Mouse (Mus musculus) left cerebral cortex, postnatal 10 days (tissue): ENCODE data around the gene Ppme1. TPM values are rescaled to one million over a fixed set of nuclear protein-coding genes. Genes with fewer than 3 reads are reported as not detected.

Experiments
- DNase-seq, 2 experiments: peaks; one replicate each; pipeline ENCODE4 v3.0.0; 2021 to 2022; ENCODE audit warnings: low spot score in 2 of 2, mixed read lengths in 1 of 2; ENCODE audit errors: extremely low spot score in 1 of 2
- intact Hi-C: fragments of 180-260 bp; cut with DNase I; formaldehyde crosslinking; loops from one replicate; pipeline ENCODE4 v1.15.1; 2025
- total RNA-seq, 2 experiments: library from RNA; stranded (reverse); gene quantifications; 2 replicates each; pipeline ENCODE4 v1.2.3; 2021

Ppme1 gene
- 100 to 1,000 TPM; 125 to 131 TPM for total RNA-seq

GRCm38 (mm10) chr7:100371495-100372451 is at the start of gene Ppme1, which contains the start of gene C2cd3:
Gene Ppme1, minus strand, starts transcription at chr7:100372307.
Gene C2cd3, plus strand, starts transcription at chr7:100372233.
- intact Hi-C loops = no loop called here
- DNase-seq = peak; percentile 98 to 100

GRCm38 (mm10) chr7:100408684-100409083 is 36.6 kb upstream of the Ppme1 start:
- no peak for DNase-seq
- intact Hi-C loops = no loop called here

- DNase-seq = no peak
- intact Hi-C loops = no loop called here
Measured at GRCm38 (mm10) chr7:100407677-100408076, 35.6 kb upstream of the Ppme1 start.

GRCm38 (mm10) chr7:100402715-100403114 is 30.6 kb upstream of the Ppme1 start:
- intact Hi-C loops = no loop called here
- DNase-seq = no peak

- no peak for DNase-seq
- intact Hi-C loops = no loop called here
Measured at GRCm38 (mm10) chr7:100400899-100401539, 28.9 kb upstream of the Ppme1 start.

GRCm38 (mm10) chr7:100399231-100399913 is 27.3 kb upstream of the Ppme1 start:
- intact Hi-C loops = no loop called here
- no peak for DNase-seq

- intact Hi-C loops = no loop called here
- DNase-seq = peak in 1 of 2 experiments; percentile 35
Measured at GRCm38 (mm10) chr7:100392265-100392664, 20.2 kb upstream of the Ppme1 start.

GRCm38 (mm10) chr7:100390166-100390565 is 18.1 kb upstream of the Ppme1 start:
- intact Hi-C loops = no loop called here
- DNase-seq = no peak

GRCm38 (mm10) chr7:100388174-100388573 is 16.1 kb upstream of the Ppme1 start:
- intact Hi-C loops = no loop called here
- DNase-seq = no peak

- intact Hi-C loops = no loop called here
Measured at GRCm38 (mm10) chr7:100383207-100383606, 11.1 kb upstream of the Ppme1 start.

GRCm38 (mm10) chr7:100381161-100381560 is 9.1 kb upstream of the Ppme1 start:
- DNase-seq = no peak
- intact Hi-C loops = no loop called here

More at GRCm38 (mm10) chr7:100383207-100383606, 11.1 kb upstream of the Ppme1 start:
- DNase-seq = no peak

GRCm38 (mm10) chr7:100378257-100378656 is 6.2 kb upstream of the Ppme1 start:
- no peak for DNase-seq
- intact Hi-C loops = no loop called here

GRCm38 (mm10) chr7:100372452-100372980 is 409 bp upstream of the Ppme1 start:
- intact Hi-C loops = no loop called here

GRCm38 (mm10) chr7:100364888-100365287 is 7.2 kb downstream of the Ppme1 start:
- DNase-seq = no peak

More at GRCm38 (mm10) chr7:100372452-100372980, 409 bp upstream of the Ppme1 start:
- no peak for DNase-seq

GRCm38 (mm10) chr7:100363162-100363561 is 8.9 kb downstream of the Ppme1 start:
- DNase-seq = no peak
- intact Hi-C loops = no loop called here

More at GRCm38 (mm10) chr7:100364888-100365287, 7.2 kb downstream of the Ppme1 start:
- intact Hi-C loops = no loop called here

GRCm38 (mm10) chr7:100357856-100358255 is 14.3 kb downstream of the Ppme1 start:
- intact Hi-C loops = no loop called here
- no peak for DNase-seq

- intact Hi-C loops = no loop called here
- DNase-seq = no peak
Measured at GRCm38 (mm10) chr7:100356768-100357167, 15.3 kb downstream of the Ppme1 start.

GRCm38 (mm10) chr7:100356324-100356723 is 15.8 kb downstream of the Ppme1 start:
- DNase-seq = no peak
- intact Hi-C loops = no loop called here

GRCm38 (mm10) chr7:100354984-100355383 is 17.1 kb downstream of the Ppme1 start:
- intact Hi-C loops = no loop called here
- DNase-seq = no peak
